Mouse (Mus musculus) midbrain, postnatal 0 days (tissue): ENCODE results near the gene Kif21b. TPM values are rescaled to one million over a fixed set of nuclear protein-coding genes. Genes with fewer than 3 reads are reported as not detected.

ENCODE experiments used
- ATAC-seq: fragments of 200-750 bp; cut with Nextera tagmentation; 2 replicates; pipeline ENCODE4 v1.8.0; 2017; ENCODE audit warnings: moderate number of reproducible peaks, mild to moderate bottlenecking, moderate TSS enrichment, moderate library complexity; ENCODE audit not compliant: low FRiP score
- DNase-seq: peaks from one replicate; pipeline ENCODE4 v3.0.0-alpha.2; 2015; ENCODE audit warnings: low spot score
- H3K27ac ChIP-seq: fragments of 300-500 bp; sonication (generic); 2 replicates; pipeline ENCODE4 v1.5.1; 2014; ENCODE audit warnings: low read depth, mild to moderate bottlenecking, low read length, mixed read lengths
- H3K27me3 ChIP-seq: fragments of 300-500 bp; sonication (generic); 2 replicates; pipeline ENCODE4 v1.6.1; 2014; ENCODE audit warnings: low read length, control low read depth, mixed read lengths; ENCODE audit not compliant: insufficient read depth
- H3K36me3 ChIP-seq: fragments of 300-500 bp; sonication (generic); 2 replicates; pipeline ENCODE4 v1.6.1; 2014; ENCODE audit warnings: low read length, control low read depth, mixed read lengths; ENCODE audit not compliant: insufficient read depth
- H3K4me1 ChIP-seq: fragments of 300-500 bp; sonication (generic); 2 replicates; pipeline ENCODE4 v1.6.1; 2014; ENCODE audit warnings: mild to moderate bottlenecking, control low read depth, antibody characterized with exemption, low read length, mixed read lengths; ENCODE audit not compliant: insufficient read depth
- H3K4me2 ChIP-seq: fragments of 300-500 bp; sonication (generic); 2 replicates; pipeline ENCODE4 v1.6.1; 2014; ENCODE audit warnings: low read depth, mild to moderate bottlenecking, low read length, mixed read lengths; ENCODE audit not compliant: poor library complexity, severe bottlenecking
- H3K4me3 ChIP-seq: fragments of 300-500 bp; sonication (generic); 2 replicates; pipeline ENCODE4 v1.5.1; 2014; ENCODE audit warnings: low read depth, mild to moderate bottlenecking, low read length, moderate library complexity
- H3K9ac ChIP-seq: fragments of 300-500 bp; sonication (generic); replicated peaks from 2 replicates; pipeline ENCODE4 v1.6.1; 2014; ENCODE audit warnings: mild to moderate bottlenecking, low read length, moderate library complexity, mixed read lengths; ENCODE audit not compliant: poor library complexity, severe bottlenecking
- H3K9me3 ChIP-seq: fragments of 300-500 bp; sonication (generic); 2 replicates; pipeline ENCODE4 v1.6.1; 2016; ENCODE audit warnings: low read length, control low read depth
- CTCF ChIP-seq: IDR thresholded peaks from 2 replicates; pipeline ENCODE4 v1.5.1; 2016; ENCODE audit warnings: antibody characterized with exemption, mild to moderate bottlenecking
- WGBS: fragments of 180-500 bp; shearing (Covaris S2); extraction: QIAGEN DNeasy Blood & Tissue Kit; methylation state at CpG from one replicate; pipeline ENCODE4 v1.1.7; 2014; 5-methylcytosine and 5-hydroxymethylcytosine counted together
- polyA plus RNA-seq: library from polyadenylated mRNA; unstranded; fragments of >200 nt; fragmentation: Nextera tagmentation; extraction: Ambion mirVana; gene quantifications from 2 replicates; pipeline ENCODE4 v1.2.1, GENCODE M21; 2015
- total RNA-seq: library from RNA; depleted of rRNA; stranded (reverse); fragments of >200 nt; gene quantifications from 2 replicates; pipeline ENCODE4 v1.2.3, GENCODE M21; 2014; rRNA removed

Gene Kif21b
- total and polyA plus RNA-seq, 2 experiments from 2014 or later: 32.1 to 160 TPM

GRCm38 (mm10) chr1:136220037-136220871 is 89.1 kb downstream of the Kif21b start:
- WGBS: 85% methylated on average over 10 of the region's 10 CpGs
- ATAC-seq: no peak

GRCm38 (mm10) chr1:136222386-136222785 is 91.2 kb downstream of the Kif21b start:
- no peak for TF ChIP-seq CTCF
- H3K4me3 ChIP-seq: no peak overlapping the region
- no peak overlapping the region for H3K9ac ChIP-seq
- H3K27ac ChIP-seq: no peak overlapping the region
- H3K27me3 ChIP-seq: no peaks in the 10 kb centered on the region
- no peak for DNase-seq
- ATAC-seq: no peak
- WGBS: 89% methylated on average over 10 of the region's 10 CpGs
- H3K9me3 ChIP-seq: no peaks in the 10 kb centered on the region
- no peaks in the 10 kb centered on the region for H3K36me3 ChIP-seq
- H3K4me1 ChIP-seq: peaks cover 7% of the 10 kb centered on the region; the same call in 1 of the 2 replicates
- H3K4me2 ChIP-seq: no peak overlapping the region

More at GRCm38 (mm10) chr1:136220037-136220871, 89.1 kb downstream of the Kif21b start:
- Histone ChIP-seq H3K27ac (no peak overlapping the region), H3K4me1 (0 out of 2 replicates have a peak, but pooled peaks cover 4% of the 10 kb centered on the region), H3K36me3 (no peaks in the 10 kb centered on the region), H3K9me3 (no peaks in the 10 kb centered on the region), H3K4me2 (no peak overlapping the region), H3K9ac (no peak overlapping the region), H3K27me3 (no peaks in the 10 kb centered on the region), H3K4me3 (no peak overlapping the region)
- no peak for DNase-seq
- no peak for TF ChIP-seq CTCF

GRCm38 (mm10) chr1:136223758-136224342 is 92.7 kb downstream of the Kif21b start:
- Histone ChIP-seq H3K4me1 (peaks cover 7% of the 10 kb centered on the region; the same call in 1 of the 2 replicates), H3K27me3 (no peaks in the 10 kb centered on the region), H3K27ac (no peak overlapping the region), H3K9ac (no peak overlapping the region), H3K36me3 (no peaks in the 10 kb centered on the region), H3K4me3 (no peak overlapping the region), H3K9me3 (no peaks in the 10 kb centered on the region), H3K4me2 (no peak overlapping the region)
- WGBS: 96% methylated on average over 10 of the region's 10 CpGs
- ATAC-seq (no peak), DNase-seq (no peak)
- no peak for TF ChIP-seq CTCF

GRCm38 (mm10) chr1:136225846-136226245 is 94.7 kb downstream of the Kif21b start:
- no peak overlapping the region for H3K4me3 ChIP-seq
- ATAC-seq: no peak
- no peak overlapping the region for H3K9ac ChIP-seq
- no peak for TF ChIP-seq CTCF
- WGBS: 91% methylated on average over 8 of the region's 8 CpGs
- no peaks in the 10 kb centered on the region for H3K27me3 ChIP-seq
- DNase-seq: no peak
- no peaks in the 10 kb centered on the region for H3K9me3 ChIP-seq
- H3K27ac ChIP-seq: no peak overlapping the region
- no peak overlapping the region for H3K4me2 ChIP-seq
- peaks cover 7% of the 10 kb centered on the region; the same call in 1 of the 2 replicates for H3K4me1 ChIP-seq
- no peaks in the 10 kb centered on the region for H3K36me3 ChIP-seq

- no peak for TF ChIP-seq CTCF
- no peak overlapping the region for H3K4me3 ChIP-seq
- ATAC-seq (no peak), DNase-seq (no peak)
- 97% methylated on average over 8 of the region's 8 CpGs for WGBS
- peaks cover 8% of the 10 kb centered on the region; the same call in 1 of the 2 replicates for H3K4me1 ChIP-seq
- H3K9me3 ChIP-seq: no peaks in the 10 kb centered on the region
- H3K9ac ChIP-seq: no peak overlapping the region
- H3K27me3 ChIP-seq: no peaks in the 10 kb centered on the region
- no peak overlapping the region for H3K4me2 ChIP-seq
- H3K36me3 ChIP-seq: no peaks in the 10 kb centered on the region
- H3K27ac ChIP-seq: no peak overlapping the region
These were observed 95.4 kb downstream of the Kif21b start for GRCm38 (mm10) chr1:136226626-136227025.

Other genes with a start within 250 kb of the Kif21b start
- 0.24 and 2.9 TPM in 2 replicates for gene Pkp1, start 212.2 kb upstream of the Kif21b start, total RNA-seq
- 0.09 and 0.16 TPM in 2 replicates for gene Pkp1, start 212.2 kb upstream of the Kif21b start, polyA plus RNA-seq
- 0.22 TPM in 1 of 2 replicates, not detected in the other for gene Igfn1, start 125.0 kb upstream of the Kif21b start, total RNA-seq
- not detected in 2 replicates for gene Igfn1, start 125.0 kb upstream of the Kif21b start, polyA plus RNA-seq
- 110 and 119 TPM in 2 replicates for gene Tmem9, start 123.2 kb upstream of the Kif21b start, total RNA-seq
- 172 and 188 TPM in 2 replicates for gene Tmem9, start 123.2 kb upstream of the Kif21b start, polyA plus RNA-seq
- 3.0 TPM in 1 of 2 replicates, not detected in the other for gene Ascl5, start 80.6 kb upstream of the Kif21b start, total RNA-seq
- gene Ascl5, start 80.6 kb upstream of the Kif21b start, polyA plus RNA-seq: 0.30 TPM in 1 of 2 replicates, not detected in the other
- gene Cacna1s, start 78.6 kb upstream of the Kif21b start, total RNA-seq: 0.42 and 0.71 TPM in 2 replicates
- 0.57 and 0.59 TPM in 2 replicates for gene Cacna1s, start 78.6 kb upstream of the Kif21b start, polyA plus RNA-seq
- gene Mroh3, start 81.4 kb downstream of the Kif21b start, total RNA-seq: 0.27 TPM in 1 of 2 replicates, not detected in the other
- gene Mroh3, start 81.4 kb downstream of the Kif21b start, polyA plus RNA-seq: not detected in 2 replicates
- 4.1 and 5.2 TPM in 2 replicates for gene Inava, start 102.9 kb downstream of the Kif21b start, total RNA-seq
- 1.4 and 2.2 TPM in 2 replicates for gene Inava, start 102.9 kb downstream of the Kif21b start, polyA plus RNA-seq
- 1.3 and 2.8 TPM in 2 replicates for gene Gpr25, start 129.5 kb downstream of the Kif21b start, total RNA-seq
- 1.7 and 2.1 TPM in 2 replicates for gene Gpr25, start 129.5 kb downstream of the Kif21b start, polyA plus RNA-seq
- 137 and 143 TPM in 2 replicates for gene Camsap2, start 214.7 kb downstream of the Kif21b start, total RNA-seq
- gene Camsap2, start 214.7 kb downstream of the Kif21b start, polyA plus RNA-seq: 19.0 and 21.9 TPM in 2 replicates